Mouse (Mus musculus): ENCODE results near the gene Afg1l. TPM values are rescaled to one million over a fixed set of nuclear protein-coding genes. Genes with fewer than 3 reads are reported as not detected.

Afg1l gene
- polyA plus RNA-seq, 1 experiment: 5.0 TPM

- Histone ChIP-seq H3K4me3 (replicated peaks; ENCODE audit: control insufficient read depth, low read depth, low read length) (peak overlapping the region; percentile 46), H3K4me1 (ENCODE audit: control insufficient read depth, insufficient read depth, low read length) (peaks cover 20% of the 10 kb centered on the region), H3K27ac (ENCODE audit: control insufficient read depth, insufficient read depth, low read depth, low read length, poor library complexity) (peak overlapping the region; percentile 69)
- 33% methylated on average over 11 of the region's 11 CpGs for WGBS
- TF ChIP-seq POLR2A (IDR thresholded peaks at IDR 0.05; ENCODE audit: borderline replicate concordance, control insufficient read depth, low read depth, low read length) (no peak), CTCF (IDR thresholded peaks at IDR 0.05; ENCODE audit: control insufficient read depth, insufficient read depth, low read length) (no peak)
These were observed 206.7 kb downstream of the Afg1l start for GRCm38 (mm10) chr10:42271454-42272230.

- Histone ChIP-seq H3K27ac (ENCODE audit: control insufficient read depth, insufficient read depth, low read depth, low read length, poor library complexity) (no peak overlapping the region; the same call in 1 of the 2 replicates), H3K4me3 (replicated peaks; ENCODE audit: control insufficient read depth, low read depth, low read length) (no peak overlapping the region)
These were observed 207.9 kb downstream of the Afg1l start for GRCm38 (mm10) chr10:42270277-42271083.

GRCm38 (mm10) chr10:42269281-42270025 is 208.9 kb downstream of the Afg1l start:
- WGBS: 5% methylated on average over 15 of the region's 15 CpGs
- Histone ChIP-seq H3K4me1 (ENCODE audit: control insufficient read depth, insufficient read depth, low read length) (peaks cover 22% of the 10 kb centered on the region), H3K4me3 (replicated peaks; ENCODE audit: control insufficient read depth, low read depth, low read length) (peak overlapping the region; percentile 21), H3K27ac (ENCODE audit: control insufficient read depth, insufficient read depth, low read depth, low read length, poor library complexity) (peak overlapping the region; percentile 83)
- TF ChIP-seq POLR2A (IDR thresholded peaks at IDR 0.05; ENCODE audit: borderline replicate concordance, control insufficient read depth, low read depth, low read length) (peak; percentile 49; the same call in 1 of the 2 replicates), CTCF (IDR thresholded peaks at IDR 0.05; ENCODE audit: control insufficient read depth, insufficient read depth, low read length) (no peak)

More at GRCm38 (mm10) chr10:42270277-42271083, 207.9 kb downstream of the Afg1l start:
- WGBS: 10% methylated on average over 10 of the region's 10 CpGs
- TF ChIP-seq POLR2A (IDR thresholded peaks at IDR 0.05; ENCODE audit: borderline replicate concordance, control insufficient read depth, low read depth, low read length) (no peak), CTCF (IDR thresholded peaks at IDR 0.05; ENCODE audit: control insufficient read depth, insufficient read depth, low read length) (no peak)
- H3K4me1 ChIP-seq (ENCODE audit: control insufficient read depth, insufficient read depth, low read length): peaks cover 22% of the 10 kb centered on the region

GRCm38 (mm10) chr10:42267811-42268545 is 210.4 kb downstream of the Afg1l start:
- Histone ChIP-seq H3K4me3 (replicated peaks; ENCODE audit: control insufficient read depth, low read depth, low read length) (no peak overlapping the region), H3K27ac (ENCODE audit: control insufficient read depth, insufficient read depth, low read depth, low read length, poor library complexity) (peak overlapping the region; percentile 37; the same call in 1 of the 2 replicates), H3K4me1 (ENCODE audit: control insufficient read depth, insufficient read depth, low read length) (peaks cover 20% of the 10 kb centered on the region)
- TF ChIP-seq POLR2A (IDR thresholded peaks at IDR 0.05; ENCODE audit: borderline replicate concordance, control insufficient read depth, low read depth, low read length) (no peak), CTCF (IDR thresholded peaks at IDR 0.05; ENCODE audit: control insufficient read depth, insufficient read depth, low read length) (no peak)
- 77% methylated on average over 5 of the region's 5 CpGs for WGBS

- Histone ChIP-seq H3K4me3 (replicated peaks; ENCODE audit: control insufficient read depth, low read depth, low read length) (no peak overlapping the region), H3K4me1 (ENCODE audit: control insufficient read depth, insufficient read depth, low read length) (peaks cover 18% of the 10 kb centered on the region), H3K27ac (ENCODE audit: control insufficient read depth, insufficient read depth, low read depth, low read length, poor library complexity) (peak overlapping the region; percentile 84)
- no peak for TF ChIP-seq POLR2A (IDR thresholded peaks at IDR 0.05; ENCODE audit: borderline replicate concordance, control insufficient read depth, low read depth, low read length)
- no peak for TF ChIP-seq CTCF (IDR thresholded peaks at IDR 0.05; ENCODE audit: control insufficient read depth, insufficient read depth, low read length)
- 55% methylated on average over 11 of the region's 11 CpGs for WGBS
These were observed 213.2 kb downstream of the Afg1l start for GRCm38 (mm10) chr10:42265021-42265689.

- TF ChIP-seq POLR2A (IDR thresholded peaks at IDR 0.05; ENCODE audit: borderline replicate concordance, control insufficient read depth, low read depth, low read length) (no peak), CTCF (IDR thresholded peaks at IDR 0.05; ENCODE audit: control insufficient read depth, insufficient read depth, low read length) (no peak)
- H3K4me3 ChIP-seq (replicated peaks; ENCODE audit: control insufficient read depth, low read depth, low read length): no peak overlapping the region
- H3K4me1 ChIP-seq (ENCODE audit: control insufficient read depth, insufficient read depth, low read length): peaks cover 16% of the 10 kb centered on the region; the same call in 1 of the 2 replicates
- 89% methylated on average over 5 of the region's 5 CpGs for WGBS
- peak overlapping the region; percentile 25; the same call in 1 of the 2 replicates for H3K27ac ChIP-seq (ENCODE audit: control insufficient read depth, insufficient read depth, low read depth, low read length, poor library complexity)
These were observed 214.2 kb downstream of the Afg1l start for GRCm38 (mm10) chr10:42264195-42264594.

- H3K4me3 ChIP-seq (replicated peaks; ENCODE audit: control insufficient read depth, low read depth, low read length): no peak overlapping the region
- TF ChIP-seq CTCF (IDR thresholded peaks at IDR 0.05; ENCODE audit: control insufficient read depth, insufficient read depth, low read length) (no peak), POLR2A (IDR thresholded peaks at IDR 0.05; ENCODE audit: borderline replicate concordance, control insufficient read depth, low read depth, low read length) (no peak)
- peaks cover 14% of the 10 kb centered on the region; the same call in 1 of the 2 replicates for H3K4me1 ChIP-seq (ENCODE audit: control insufficient read depth, insufficient read depth, low read length)
- no peak overlapping the region for H3K27ac ChIP-seq (ENCODE audit: control insufficient read depth, insufficient read depth, low read depth, low read length, poor library complexity)
- WGBS: 85% methylated on average over 8 of the region's 8 CpGs
These were observed 214.7 kb downstream of the Afg1l start for GRCm38 (mm10) chr10:42263701-42264100.

Other genes starting within 250 kb of the Afg1l start
- 34.9 and 51.5 TPM in 2 replicates for gene Foxo3, start 201.8 kb downstream of the Afg1l start, polyA plus RNA-seq (2011; ENCODE audit: insufficient read depth, insufficient read length, low replicate concordance, missing spikeins)
- 54.6 and 93.1 TPM in 2 replicates for gene Snx3, start 23.5 kb upstream of the Afg1l start, polyA plus RNA-seq (2011; ENCODE audit: insufficient read depth, insufficient read length, low replicate concordance, missing spikeins)
- gene Nr2e1, start 105.1 kb upstream of the Afg1l start, polyA plus RNA-seq (2011; ENCODE audit: insufficient read depth, insufficient read length, low replicate concordance, missing spikeins): not detected in 2 replicates
- gene Ostm1, start 105.3 kb upstream of the Afg1l start, polyA plus RNA-seq (2011; ENCODE audit: insufficient read depth, insufficient read length, low replicate concordance, missing spikeins): 11.5 and 16.3 TPM in 2 replicates